In genomic region chr11:96987873-96988655, GRCm38 (mm10) we compare ENCODE assay signal across 8 mouse cellular contexts. TPM values are rescaled to one million over a fixed set of nuclear protein-coding genes. Genes with fewer than 3 reads are reported as not detected.
DNase-seq lines count a peak whose midpoint lies in the region; ATAC-seq and TF ChIP-seq lines count a peak whose summit lies in the region.

No protein-coding gene starts in this region.

- TF ChIP-seq RAD21 in CH12.LX (IDR thresholded peaks at IDR 0.05; ENCODE audit: low read depth, low read length) = no peak; the same call in 1 of the 2 replicates

- 0 out of 2 replicates have a peak, but pooled peaks have one; percentile 23 for ATAC-seq in heart, embryonic 16.5 days (replicated peaks; ENCODE audit: extremely low read depth, insufficient read depth, low FRiP score)
- ATAC-seq in forebrain, embryonic 11.5 days (replicated peaks; ENCODE audit: low FRiP score) = no peak
- no peak for ATAC-seq in limb, embryonic 12.5 days (ENCODE audit: insufficient number of reproducible peaks, insufficient read depth, low FRiP score, low TSS enrichment, low read depth)
- peak; percentile 69 for ATAC-seq in neural tube, embryonic 13.5 days (ENCODE audit: low read depth)

- TF ChIP-seq POLR2A in CH12.LX (IDR thresholded peaks at IDR 0.05; ENCODE audit: low read depth, low read length) = peak; percentile 80

- H3K79me2 ChIP-seq in CH12.LX (replicated peaks; ENCODE audit: control insufficient read depth, extremely low read depth, insufficient read depth, poor library complexity, severe bottlenecking) = no peaks in the 10 kb centered on the region

- DNase-seq in heart, adult 9 months (ENCODE audit: low spot score in 2 of 2) = no peak
- DNase-seq in CH12.LX (ENCODE audit: extremely low read depth) = peak; percentile 89
- peak; percentile 55 for DNase-seq in forebrain, embryonic 11.5 days (ENCODE audit: low spot score)
- DNase-seq in cerebellum, adult 11 months = no peak
- DNase-seq in testis, postnatal 10 days (ENCODE audit: low spot score) = no peak

- 7% methylated on average over 31 of the region's 31 CpGs for WGBS in heart, embryonic 16.5 days
- 6% methylated on average over 31 of the region's 31 CpGs for WGBS in forebrain, embryonic 11.5 days
- 4% methylated on average over 31 of the region's 31 CpGs for WGBS in limb, embryonic 12.5 days
- WGBS in neural tube, embryonic 13.5 days = 6% methylated on average over 31 of the region's 31 CpGs

- H3K4me1 ChIP-seq in heart, embryonic 16.5 days (ENCODE audit: control insufficient read depth, insufficient read depth, low read length) = peaks cover 3% of the 10 kb centered on the region; the same call in 1 of the 2 replicates
- peaks cover 50 to 95% of the 10 kb centered on the region in 2 experiments for H3K4me1 ChIP-seq in CH12.LX (ENCODE audit: control insufficient read depth in 1 of 2, insufficient read depth in 2 of 2)
- peaks cover 5% of the 10 kb centered on the region; the same call in 1 of the 2 replicates for H3K4me1 ChIP-seq in forebrain, embryonic 11.5 days (replicated peaks; ENCODE audit: control insufficient read depth, insufficient read depth, low read length)
- peaks cover 48% of the 10 kb centered on the region for H3K4me1 ChIP-seq in limb, embryonic 12.5 days (replicated peaks)
- H3K4me1 ChIP-seq in neural tube, embryonic 13.5 days (replicated peaks) = peaks cover 24% of the 10 kb centered on the region

- H3K36me3 ChIP-seq in heart, embryonic 16.5 days (ENCODE audit: control insufficient read depth, insufficient read depth) = no peaks in the 10 kb centered on the region
- H3K36me3 ChIP-seq in CH12.LX (replicated peaks in 1 of 2; ENCODE audit: control insufficient read depth in 1 of 2, insufficient read depth in 1 of 2, low read length in 1 of 2) = peaks cover 0 to 6% of the 10 kb centered on the region in 2 experiments
- H3K36me3 ChIP-seq in forebrain, embryonic 11.5 days (ENCODE audit: control insufficient read depth, insufficient read depth, low read length) = no peaks in the 10 kb centered on the region
- no peaks in the 10 kb centered on the region for H3K36me3 ChIP-seq in limb, embryonic 12.5 days
- no peaks in the 10 kb centered on the region for H3K36me3 ChIP-seq in neural tube, embryonic 13.5 days

- peak overlapping the region; percentile 45 for H3K4me2 ChIP-seq in heart, embryonic 16.5 days (ENCODE audit: low read depth, low read length)
- H3K4me2 ChIP-seq in CH12.LX (ENCODE audit: insufficient read depth, low read depth, poor library complexity, severe bottlenecking) = peak overlapping the region; percentile 56
- peak overlapping the region; percentile 62 for H3K4me2 ChIP-seq in forebrain, embryonic 11.5 days (ENCODE audit: low read depth, low read length, severe bottlenecking)
- peak overlapping the region; percentile 61 for H3K4me2 ChIP-seq in limb, embryonic 12.5 days
- peak overlapping the region; percentile 62 for H3K4me2 ChIP-seq in neural tube, embryonic 13.5 days

- TF ChIP-seq CTCF in CH12.LX (conservative IDR thresholded peaks at IDR 0.05 in 1 of 2, IDR thresholded peaks at IDR 0.05 in 1 of 2; ENCODE audit: low read depth in 2 of 2, low read length in 2 of 2) = no peak

- TF ChIP-seq EP300 in CH12.LX (IDR thresholded peaks at IDR 0.05; ENCODE audit: low read length) = 0 out of 2 replicates have a peak, but pooled peaks have one; percentile 22

- peak overlapping the region; percentile 31 for H3K4me3 ChIP-seq in heart, embryonic 16.5 days (ENCODE audit: low read length)
- peak overlapping the region; percentile 35 to 50 (median 47) for H3K4me3 ChIP-seq in CH12.LX (replicated peaks in 1 of 3; ENCODE audit: low read depth in 2 of 3, low read length in 2 of 3, poor library complexity in 1 of 3)
- H3K4me3 ChIP-seq in forebrain, embryonic 11.5 days (ENCODE audit: low read depth, low read length) = peak overlapping the region; percentile 18
- peak overlapping the region; percentile 28 for H3K4me3 ChIP-seq in limb, embryonic 12.5 days (replicated peaks)
- H3K4me3 ChIP-seq in neural tube, embryonic 13.5 days = peak overlapping the region; percentile 37

- H3K27ac ChIP-seq in heart, embryonic 16.5 days (ENCODE audit: low read length) = no peak overlapping the region
- H3K27ac ChIP-seq in CH12.LX (ENCODE audit: insufficient read depth, low read depth) = peak overlapping the region; percentile 61
- H3K27ac ChIP-seq in forebrain, embryonic 11.5 days (ENCODE audit: low read depth, low read length) = no peak overlapping the region
- no peak overlapping the region for H3K27ac ChIP-seq in limb, embryonic 12.5 days
- H3K27ac ChIP-seq in neural tube, embryonic 13.5 days (replicated peaks) = peak overlapping the region; percentile 49; the same call in 1 of the 2 replicates

- in situ Hi-C loops in CH12.LX (cut with MboI; ENCODE audit: low pct_ligation_motif_present, low pct_unique_long_range_greater_than_20kb, low sequenced_read_pairs) = loop anchor here (5.0 kb wide), 1 partner anchor 34 kb away; no protein-coding TSS in a partner anchor

- no peaks in the 10 kb centered on the region for H3K9me3 ChIP-seq in heart, embryonic 16.5 days (replicated peaks; ENCODE audit: control insufficient read depth, low read length)
- no peaks in the 10 kb centered on the region for H3K9me3 ChIP-seq in CH12.LX (replicated peaks; ENCODE audit: low read length)
- H3K9me3 ChIP-seq in forebrain, embryonic 11.5 days (ENCODE audit: control insufficient read depth, low read length) = no peaks in the 10 kb centered on the region; the same call in 1 of the 2 replicates
- H3K9me3 ChIP-seq in limb, embryonic 12.5 days = no peaks in the 10 kb centered on the region
- H3K9me3 ChIP-seq in neural tube, embryonic 13.5 days = no peaks in the 10 kb centered on the region

- H3K9ac ChIP-seq in heart, embryonic 16.5 days (ENCODE audit: low read length) = no peak overlapping the region
- H3K9ac ChIP-seq in CH12.LX (ENCODE audit: insufficient read depth, low read depth) = peak overlapping the region; percentile 30
- peak overlapping the region; percentile 32 for H3K9ac ChIP-seq in forebrain, embryonic 11.5 days (ENCODE audit: low read length)
- H3K9ac ChIP-seq in limb, embryonic 12.5 days (replicated peaks) = no peak overlapping the region
- peak overlapping the region; percentile 65 for H3K9ac ChIP-seq in neural tube, embryonic 13.5 days

- H3K27me3 ChIP-seq in heart, embryonic 16.5 days (ENCODE audit: control insufficient read depth, insufficient read depth, low read length) = peaks cover 43% of the 10 kb centered on the region
- no peaks in the 10 kb centered on the region for H3K27me3 ChIP-seq in CH12.LX (replicated peaks)
- peaks cover 7% of the 10 kb centered on the region; the same call in 1 of the 2 replicates for H3K27me3 ChIP-seq in forebrain, embryonic 11.5 days (ENCODE audit: control insufficient read depth, insufficient read depth, low read length)
- peaks cover 36% of the 10 kb centered on the region for H3K27me3 ChIP-seq in limb, embryonic 12.5 days
- peaks cover 40% of the 10 kb centered on the region for H3K27me3 ChIP-seq in neural tube, embryonic 13.5 days

- dilution Hi-C loops in CH12.LX (cut with MboI; ENCODE audit: extremely low pct_ligation_motif_present, extremely low pct_unique_long_range_greater_than_20kb, low sequenced_read_pairs) = no loop called here

RNA-seq across cellular contexts. Expression of gene Sp2, which starts 5.3 kb away (rescaled TPM):
- polyA plus RNA-seq in heart, embryonic 16.5 days (2015; fragmentation: Nextera tagmentation; extraction: Ambion mirVana) = 15.2 and 15.7 TPM in 2 replicates
- total RNA-seq in CH12.LX (2012; rRNA removed) = 2.1 and 2.8 TPM in 2 replicates
- total RNA-seq in CH12.LX (2014; rRNA removed) = 1.1 TPM in 2 replicates
- polyA plus RNA-seq in CH12.LX (2012; ENCODE audit: insufficient read length, low read depth) = 15.9 and 21.0 TPM in 2 replicates
- 30.9 and 31.0 TPM in 2 replicates for polyA plus RNA-seq in forebrain, embryonic 11.5 days (2014; fragmentation: Nextera tagmentation; extraction: Ambion mirVana)
- polyA plus RNA-seq in limb, embryonic 12.5 days (2016; fragmentation: Nextera tagmentation; extraction: Ambion mirVana) = 13.7 and 17.8 TPM in 2 replicates
- polyA plus RNA-seq in neural tube, embryonic 13.5 days (2015; fragmentation: Nextera tagmentation; extraction: Ambion mirVana) = 15.9 and 16.7 TPM in 2 replicates

RNA-seq across cellular contexts. Expression of gene Sp6, which starts 25.1 kb away (rescaled TPM):
- 0.21 TPM in 1 of 2 replicates, not detected in the other for polyA plus RNA-seq in heart, embryonic 16.5 days (2015; fragmentation: Nextera tagmentation; extraction: Ambion mirVana)
- total RNA-seq in CH12.LX (2012; rRNA removed) = 44.3 and 65.5 TPM in 2 replicates
- total RNA-seq in CH12.LX (2014; rRNA removed) = 15.8 and 18.4 TPM in 2 replicates
- 10.0 and 10.1 TPM in 2 replicates for polyA plus RNA-seq in CH12.LX (2012; ENCODE audit: insufficient read length, low read depth)
- 0.17 TPM in 1 of 2 replicates, not detected in the other for polyA plus RNA-seq in forebrain, embryonic 11.5 days (2014; fragmentation: Nextera tagmentation; extraction: Ambion mirVana)
- 6.5 and 7.7 TPM in 2 replicates for polyA plus RNA-seq in limb, embryonic 12.5 days (2016; fragmentation: Nextera tagmentation; extraction: Ambion mirVana)
- polyA plus RNA-seq in neural tube, embryonic 13.5 days (2015; fragmentation: Nextera tagmentation; extraction: Ambion mirVana) = 0.17 and 0.29 TPM in 2 replicates

RNA-seq across cellular contexts. Expression of gene Scrn2, which starts 41.7 kb away (rescaled TPM):
- 19.1 and 20.4 TPM in 2 replicates for polyA plus RNA-seq in heart, embryonic 16.5 days (2015; fragmentation: Nextera tagmentation; extraction: Ambion mirVana)
- total RNA-seq in CH12.LX (2012; rRNA removed) (55.8 and 63.9 TPM in 2 replicates), CH12.LX (2014; rRNA removed) (34.5 and 37.5 TPM in 2 replicates)
- polyA plus RNA-seq in CH12.LX (2012; ENCODE audit: insufficient read length, low read depth) = 35.2 and 41.1 TPM in 2 replicates
- 31.2 and 31.6 TPM in 2 replicates for polyA plus RNA-seq in forebrain, embryonic 11.5 days (2014; fragmentation: Nextera tagmentation; extraction: Ambion mirVana)
- polyA plus RNA-seq in limb, embryonic 12.5 days (2016; fragmentation: Nextera tagmentation; extraction: Ambion mirVana) = 32.4 and 35.1 TPM in 2 replicates
- 13.7 and 15.0 TPM in 2 replicates for polyA plus RNA-seq in neural tube, embryonic 13.5 days (2015; fragmentation: Nextera tagmentation; extraction: Ambion mirVana)

RNA-seq across cellular contexts. Expression of gene Pnpo, which starts 44.3 kb away (rescaled TPM):
- polyA plus RNA-seq in heart, embryonic 16.5 days (2015; fragmentation: Nextera tagmentation; extraction: Ambion mirVana) = 45.8 and 48.9 TPM in 2 replicates
- 38.5 and 42.9 TPM in 2 replicates for total RNA-seq in CH12.LX (2012; rRNA removed)
- 54.3 and 56.2 TPM in 2 replicates for total RNA-seq in CH12.LX (2014; rRNA removed)
- polyA plus RNA-seq in CH12.LX (2012; ENCODE audit: insufficient read length, low read depth) = 32.5 and 36.3 TPM in 2 replicates
- 24.8 and 28.8 TPM in 2 replicates for polyA plus RNA-seq in forebrain, embryonic 11.5 days (2014; fragmentation: Nextera tagmentation; extraction: Ambion mirVana)
- 18.4 and 19.7 TPM in 2 replicates for polyA plus RNA-seq in limb, embryonic 12.5 days (2016; fragmentation: Nextera tagmentation; extraction: Ambion mirVana)
- 18.5 and 22.3 TPM in 2 replicates for polyA plus RNA-seq in neural tube, embryonic 13.5 days (2015; fragmentation: Nextera tagmentation; extraction: Ambion mirVana)

RNA-seq across cellular contexts. Expression of gene Lrrc46, which starts 53.1 kb away (rescaled TPM):
- 1.1 and 2.0 TPM in 2 replicates for polyA plus RNA-seq in heart, embryonic 16.5 days (2015; fragmentation: Nextera tagmentation; extraction: Ambion mirVana)
- 0.38 and 0.46 TPM in 2 replicates for total RNA-seq in CH12.LX (2012; rRNA removed)
- total RNA-seq in CH12.LX (2014; rRNA removed) = 0.23 TPM in 1 of 2 replicates, not detected in the other
- 0.91 and 1.0 TPM in 2 replicates for polyA plus RNA-seq in CH12.LX (2012; ENCODE audit: insufficient read length, low read depth)
- 3.8 and 4.2 TPM in 2 replicates for polyA plus RNA-seq in forebrain, embryonic 11.5 days (2014; fragmentation: Nextera tagmentation; extraction: Ambion mirVana)
- polyA plus RNA-seq in limb, embryonic 12.5 days (2016; fragmentation: Nextera tagmentation; extraction: Ambion mirVana) = 1.0 TPM in 2 replicates
- 1.8 and 3.0 TPM in 2 replicates for polyA plus RNA-seq in neural tube, embryonic 13.5 days (2015; fragmentation: Nextera tagmentation; extraction: Ambion mirVana)

Comparison
In these comparisons a context has a peak if more than half of its experiments do, and no peak if none do; other contexts are left out.
1. ATAC-seq: peak in heart, embryonic 16.5 days (single experiment) and neural tube, embryonic 13.5 days (single experiment); none in forebrain, embryonic 11.5 days (single experiment) and limb, embryonic 12.5 days (single experiment).
2. H3K27ac ChIP-seq: peak in CH12.LX (single experiment) and neural tube, embryonic 13.5 days (single experiment); none in heart, embryonic 16.5 days (single experiment), forebrain, embryonic 11.5 days (single experiment) and limb, embryonic 12.5 days (single experiment).
3. H3K9ac ChIP-seq: peak in CH12.LX (single experiment), forebrain, embryonic 11.5 days (single experiment) and neural tube, embryonic 13.5 days (single experiment); none in heart, embryonic 16.5 days (single experiment) and limb, embryonic 12.5 days (single experiment).
4. DNase-seq: peak in CH12.LX (single experiment) and forebrain, embryonic 11.5 days (single experiment); none in heart, adult 9 months (0 of 2), cerebellum, adult 11 months (single experiment) and testis, postnatal 10 days (single experiment).
5. Peak in every context shown above with its lines, with median percentiles within 50 percentile points of each other: H3K4me2 ChIP-seq and H3K4me3 ChIP-seq.